Mouse (Mus musculus) cerebellum, adult 11 months (tissue): Measurements from ENCODE around the gene Apopt1.
A peak's percentile ranks its signal among the peaks of the same experiment; 100 is the strongest.

Experiments
- DNase-seq: peaks from one replicate; pipeline ENCODE4 v3.0.0; 2022

Apopt1 gene

GRCm38 (mm10) chr12:111681305-111681704 lies 31.8 kb upstream of the Apopt1 start:
- DNase-seq = no peak

- no peak for DNase-seq
These were observed 31.1 kb upstream of the Apopt1 start for GRCm38 (mm10) chr12:111682003-111682402.

DNA sequence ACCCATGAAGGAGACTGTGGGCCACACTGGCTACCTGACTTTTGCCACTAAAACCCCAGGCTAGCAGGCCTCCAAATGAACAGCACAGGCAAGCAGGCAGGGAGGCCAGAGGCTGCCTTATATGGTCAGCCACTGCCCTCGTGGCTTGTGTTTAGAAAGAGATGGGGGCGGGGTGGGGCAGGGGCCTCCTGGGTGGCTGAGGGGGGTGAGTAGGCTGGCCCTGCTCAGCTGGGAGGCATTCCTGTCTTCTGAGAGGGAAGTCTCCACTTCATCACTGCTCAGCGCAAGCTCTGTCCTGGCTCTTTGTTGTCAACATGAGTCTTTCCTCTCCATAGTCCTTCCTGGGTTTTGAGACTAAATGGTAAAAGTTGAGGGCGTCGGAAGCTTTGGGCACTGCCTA lies 30.3 kb upstream of the Apopt1 start:
- no peak for DNase-seq

GRCm38 (mm10) chr12:111686390-111686789 lies 26.7 kb upstream of the Apopt1 start:
- DNase-seq = no peak

DNA sequence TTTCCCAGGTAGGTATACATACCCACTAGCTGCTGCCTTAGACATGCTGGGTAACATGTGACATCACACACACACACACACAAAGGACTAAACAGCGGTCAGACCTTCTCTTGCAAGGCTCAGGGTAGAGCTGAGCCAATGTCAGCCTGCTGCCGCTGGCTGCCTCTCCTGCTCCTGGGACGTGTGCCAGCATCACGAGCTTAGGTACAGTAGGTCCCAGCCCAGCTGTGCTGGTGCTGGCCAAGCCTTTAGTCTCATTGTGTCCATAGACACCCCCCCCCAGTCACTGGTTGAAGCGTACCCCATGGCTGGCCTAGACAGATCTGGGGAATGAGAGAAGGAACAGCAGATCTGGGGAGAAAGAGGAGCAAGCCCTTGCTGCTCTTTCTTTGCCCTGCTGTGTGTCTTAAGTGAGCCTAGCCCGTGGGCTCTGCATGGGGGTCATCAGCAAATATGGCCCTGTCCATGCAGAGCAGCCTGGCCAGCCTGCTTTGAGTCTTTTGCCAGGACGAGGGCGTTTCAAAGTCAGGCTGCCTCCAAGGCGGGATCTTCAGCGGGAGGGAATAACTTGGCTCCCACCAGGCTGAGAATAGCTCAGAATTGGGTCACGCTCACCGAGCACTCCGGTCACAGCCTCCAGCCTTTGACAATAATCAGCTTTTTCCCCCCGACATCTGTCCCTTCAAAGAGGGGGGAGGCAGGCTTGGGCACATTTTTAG lies 25.6 kb upstream of the Apopt1 start:
- peak; percentile 67 for DNase-seq

DNA sequence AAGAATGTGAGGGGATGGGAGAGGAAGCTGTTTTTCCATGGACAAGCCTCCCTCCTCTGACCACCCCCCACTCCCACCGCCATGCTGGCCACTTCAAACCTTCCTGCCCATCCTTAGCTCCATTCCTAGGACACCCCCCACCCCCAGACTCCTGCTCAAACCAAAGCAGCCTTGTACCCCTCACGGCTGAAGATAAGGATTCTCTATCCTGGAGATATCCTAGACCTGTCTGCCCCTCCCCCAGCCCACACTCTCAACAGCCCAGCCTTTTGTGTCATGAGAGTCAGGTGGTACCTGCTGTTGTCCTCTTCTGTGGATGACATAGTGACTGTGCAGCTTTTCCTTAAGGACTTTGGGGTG lies 25.0 kb upstream of the Apopt1 start:
- DNase-seq = no peak

DNA sequence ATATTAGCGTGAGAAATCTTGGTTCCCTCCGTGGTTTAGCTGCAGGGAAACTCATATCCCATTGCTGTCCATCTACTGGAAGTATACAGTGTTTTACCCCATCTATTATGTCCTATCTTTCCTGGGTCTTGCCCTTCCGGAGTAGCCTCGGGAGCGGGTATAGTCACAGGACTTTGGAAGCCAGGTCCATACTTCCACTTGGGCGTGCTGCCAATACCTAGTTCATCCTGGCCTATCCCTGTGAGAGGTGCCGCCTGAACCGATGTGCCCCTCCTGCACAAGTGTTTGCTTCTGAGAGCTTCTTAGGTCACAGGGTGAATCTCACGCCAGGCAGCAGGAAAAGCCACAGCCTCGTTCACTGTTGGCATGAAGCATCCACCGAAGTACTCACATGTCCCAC lies 23.6 kb upstream of the Apopt1 start:
- no peak for DNase-seq

- no peak for DNase-seq
These were observed 21.7 kb upstream of the Apopt1 start for GRCm38 (mm10) chr12:111691346-111691872.

DNA sequence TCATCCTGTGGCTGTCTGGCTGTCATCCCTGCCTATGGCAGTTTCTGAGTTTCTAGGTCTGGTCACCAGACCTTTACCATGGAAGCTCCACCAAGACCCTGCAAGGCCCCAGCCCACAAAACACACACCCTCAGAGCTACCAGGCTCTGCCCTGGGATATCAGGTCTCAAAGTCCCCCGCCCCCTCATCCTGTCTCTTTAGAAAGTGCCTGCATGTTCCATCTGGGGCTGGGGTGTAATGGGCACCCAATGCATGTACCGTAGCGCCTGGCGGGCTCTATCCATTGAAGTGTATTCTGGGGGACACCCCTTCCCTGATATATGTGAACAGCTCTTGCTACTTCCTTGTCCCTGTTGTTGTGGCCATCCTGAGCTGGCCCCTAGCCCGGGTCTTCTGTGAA lies 20.2 kb upstream of the Apopt1 start:
- no peak for DNase-seq

DNA sequence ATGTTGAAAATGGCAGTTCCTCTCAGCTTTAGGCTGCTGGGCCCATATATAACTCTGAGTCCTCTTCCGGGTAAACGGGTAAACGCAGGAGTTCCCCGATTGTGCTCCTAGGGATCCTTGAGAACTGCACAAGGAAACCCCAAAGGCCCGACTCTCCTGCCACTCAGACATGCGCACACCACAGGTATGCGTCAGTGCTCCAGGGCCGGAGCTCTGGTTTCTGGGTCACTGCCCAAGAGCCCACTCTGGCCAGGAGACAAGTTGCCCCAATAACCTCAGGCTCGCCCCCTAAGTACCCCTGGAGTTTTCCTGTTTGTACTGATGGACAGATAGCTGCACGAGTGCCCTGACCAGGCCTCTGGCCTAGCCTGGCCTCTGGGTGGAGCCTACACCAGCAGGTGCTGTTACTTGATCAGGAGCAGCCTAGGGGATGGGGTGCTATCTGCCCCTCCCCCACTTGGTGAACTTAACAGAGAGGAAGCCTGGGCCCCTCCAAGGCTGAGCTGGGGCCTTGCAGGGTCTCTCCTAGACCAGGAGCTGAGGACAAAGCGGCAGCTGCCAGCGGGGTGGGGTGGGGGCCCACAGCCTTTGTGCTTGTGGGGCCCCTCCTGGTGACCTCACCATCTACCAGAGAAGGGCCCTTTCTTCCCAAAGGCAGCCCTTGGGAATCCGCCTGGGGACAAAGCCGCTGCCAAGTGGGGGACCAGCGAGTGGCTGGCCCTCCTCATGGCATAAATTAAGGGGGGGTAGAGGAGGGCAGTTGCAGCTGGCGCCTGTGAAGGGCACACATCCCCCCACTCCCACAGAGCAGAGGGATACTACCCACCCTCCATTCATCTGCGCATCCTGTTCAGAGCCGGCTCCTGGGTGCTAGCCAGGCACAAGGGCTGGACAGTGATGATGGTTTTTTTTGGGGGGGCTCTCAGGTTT lies 19.5 kb upstream of the Apopt1 start:
- DNase-seq = no peak

GRCm38 (mm10) chr12:111694271-111694781 lies 18.7 kb upstream of the Apopt1 start:
- no peak for DNase-seq

- DNase-seq = no peak
These were observed 17.9 kb upstream of the Apopt1 start for GRCm38 (mm10) chr12:111694880-111695804.

DNA sequence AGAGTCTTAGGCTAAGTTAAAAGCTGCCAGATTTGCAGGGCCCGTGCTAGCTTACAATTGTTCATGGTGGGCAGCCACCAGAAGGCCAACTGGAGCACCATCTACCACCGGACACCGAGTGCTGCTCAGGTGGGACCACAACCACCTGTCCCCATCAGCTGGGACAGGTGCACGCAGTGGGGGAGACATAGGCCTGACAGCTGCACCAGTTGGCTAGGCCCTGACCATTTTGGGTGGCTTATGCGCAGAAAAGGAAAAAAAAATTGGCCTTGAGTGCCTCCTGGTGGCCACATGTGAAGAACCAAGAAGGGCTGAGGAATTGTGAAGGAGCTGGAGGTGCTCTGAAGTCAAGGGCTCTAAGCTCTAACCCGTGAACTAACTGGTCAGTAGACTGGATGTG lies 16.8 kb upstream of the Apopt1 start:
- peak; percentile 87 for DNase-seq

DNA sequence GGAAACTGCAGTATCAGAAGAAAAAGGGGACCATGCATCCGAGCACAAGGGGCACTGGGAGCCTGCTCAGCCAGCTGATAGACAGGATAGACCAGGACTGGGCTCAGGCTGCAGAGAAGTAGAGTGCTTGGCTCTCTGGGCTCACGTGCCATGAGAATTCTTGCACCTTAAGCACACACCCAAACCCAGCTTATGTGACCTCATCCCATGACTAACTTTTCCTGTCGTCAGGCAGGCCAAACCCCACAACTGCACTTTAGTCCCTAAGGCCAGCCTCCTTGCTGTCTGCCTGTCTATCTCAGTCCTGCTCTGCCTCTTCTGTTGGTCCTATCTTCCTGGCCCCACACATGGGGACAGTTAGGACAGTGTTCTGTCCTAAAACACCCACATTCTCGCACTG lies 15.4 kb upstream of the Apopt1 start:
- no peak for DNase-seq

DNA sequence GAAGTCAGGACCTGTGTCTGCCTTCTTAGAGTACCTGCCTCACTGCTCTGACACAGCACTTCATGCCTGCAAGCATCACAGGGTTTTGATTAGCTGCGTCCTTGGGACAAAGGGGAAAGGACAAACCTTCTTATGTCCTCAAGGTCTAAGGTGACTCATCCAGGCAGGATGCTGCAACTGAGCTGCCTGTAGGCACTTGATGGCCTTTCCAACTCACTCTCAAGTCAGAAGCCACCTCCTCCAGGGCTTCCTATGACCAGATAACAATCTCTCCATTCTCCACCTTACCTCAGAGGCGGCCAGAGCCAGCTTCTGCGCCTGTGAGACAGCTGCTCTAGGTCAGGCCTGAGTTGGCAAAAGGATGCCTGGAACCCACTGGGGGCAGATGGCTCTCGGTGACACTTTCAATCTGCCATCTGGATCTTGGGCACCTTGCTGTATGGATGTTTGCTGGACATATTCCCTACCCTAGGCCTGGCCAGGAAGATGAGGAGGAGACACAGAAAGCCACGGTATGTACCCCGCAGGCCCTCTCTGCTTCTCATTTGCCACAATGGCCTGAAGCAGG lies 14.6 kb upstream of the Apopt1 start:
- DNase-seq = peak; percentile 69

DNA sequence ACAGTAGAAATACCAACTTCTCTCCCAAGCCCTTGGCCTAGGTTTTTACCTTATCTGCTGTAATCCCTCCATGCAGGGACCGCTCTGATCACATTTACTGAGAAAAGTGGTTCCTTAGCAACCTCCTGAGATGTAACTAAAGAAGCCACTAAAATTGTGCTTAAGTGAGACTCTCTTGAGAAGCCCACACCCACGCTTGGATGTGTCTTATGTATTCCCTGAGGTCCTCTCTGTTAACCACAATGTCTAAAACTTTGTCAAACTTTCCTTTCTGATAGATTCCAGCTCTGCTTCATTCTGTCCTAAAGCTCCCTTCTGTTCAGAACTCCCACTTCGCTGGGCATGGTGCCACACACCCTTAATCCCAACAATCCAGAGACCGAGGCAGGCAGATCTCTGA lies 13.5 kb upstream of the Apopt1 start:
- DNase-seq = no peak

GRCm38 (mm10) chr12:111700920-111701458 lies 12.1 kb upstream of the Apopt1 start:
- no peak for DNase-seq

GRCm38 (mm10) chr12:111703301-111703700 lies 9.8 kb upstream of the Apopt1 start:
- no peak for DNase-seq

- DNase-seq = no peak
These were observed 8.5 kb upstream of the Apopt1 start for GRCm38 (mm10) chr12:111704609-111705008.

DNA sequence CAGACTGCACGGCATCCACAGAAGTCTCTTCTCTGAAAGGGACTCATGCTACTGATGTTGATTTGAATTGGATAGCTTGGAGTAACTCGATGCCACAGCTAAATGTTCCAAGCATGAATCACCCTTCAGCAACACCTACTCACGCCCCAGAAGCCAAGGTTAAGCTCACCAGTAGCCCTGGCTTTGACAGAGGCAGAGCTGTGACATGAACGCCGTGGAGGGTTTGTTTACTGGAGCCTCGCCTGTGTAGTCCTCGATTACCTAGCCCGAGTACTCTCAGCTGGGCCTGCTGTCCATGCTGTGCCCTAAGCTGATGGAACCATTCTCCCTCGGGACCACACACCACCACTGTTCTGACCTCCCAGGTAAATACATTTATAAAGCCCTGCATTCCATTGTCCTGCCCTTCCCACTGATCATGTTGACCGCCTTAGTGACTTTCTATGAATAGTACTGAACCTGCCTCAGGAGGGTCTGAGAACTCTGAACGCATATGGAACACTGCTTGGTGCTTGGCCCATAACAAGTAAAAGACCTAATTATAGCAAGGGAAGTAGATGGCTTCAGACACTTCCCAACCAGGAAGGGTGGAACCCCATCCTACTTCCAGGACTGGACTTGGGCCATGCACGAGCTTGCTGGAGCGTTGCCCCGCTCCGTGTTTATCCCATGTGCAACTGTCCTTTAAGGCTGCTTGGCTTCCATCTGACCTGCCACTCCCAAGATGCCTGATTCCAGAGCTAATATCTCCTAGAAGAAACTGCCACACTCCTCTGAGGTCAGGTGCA lies 7.7 kb upstream of the Apopt1 start:
- DNase-seq = no peak

DNA sequence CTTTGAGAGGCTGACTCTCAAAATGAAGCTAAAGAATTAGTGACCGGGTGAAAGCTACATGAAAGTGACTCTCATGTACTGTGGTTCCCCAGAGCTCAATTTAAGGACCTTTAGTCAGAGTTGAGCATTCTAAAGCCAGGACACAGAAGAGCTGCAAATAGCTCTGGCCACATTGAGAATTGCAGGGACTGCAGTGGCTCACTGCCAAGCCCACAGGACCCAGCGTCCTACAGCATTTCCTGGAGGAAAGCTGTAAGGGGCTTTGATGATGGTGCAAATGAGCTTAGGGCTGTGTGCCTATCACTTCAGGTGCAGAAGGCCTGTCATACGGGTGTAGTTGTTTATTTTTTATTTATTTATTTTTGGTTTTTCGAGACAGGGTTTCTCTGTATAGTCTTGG lies 4.9 kb upstream of the Apopt1 start:
- DNase-seq = no peak
